17 mouse cellular contexts compared by ENCODE assay signal in genomic region chr3:36531242-36531641, GRCm38 (mm10). TPM values are rescaled to one million over a fixed set of nuclear protein-coding genes. Genes with fewer than 3 reads are reported as not detected.
DNase-seq lines count a peak whose midpoint lies in the region; ATAC-seq lines count a peak whose summit lies in the region.
"Had no signal": no experiment of that assay in that cellular context is flagged by ENCODE, and none has a peak within 500 bp of the region (broad histone marks: within the 10 kb centered on the region; RNA-seq: fewer than 3 reads in every experiment).

No protein-coding gene starts in this region.

- peaks cover 38% of the 10 kb centered on the region for H3K4me1 ChIP-seq in heart, embryonic 13.5 days

- H3K36me3 ChIP-seq in heart, embryonic 13.5 days = no peaks in the 10 kb centered on the region
- H3K36me3 ChIP-seq: midbrain, embryonic 15.5 days had no signal

- 0 out of 2 replicates have a peak, but pooled peaks cover 11% of the 10 kb centered on the region for H3K27me3 ChIP-seq in heart, embryonic 13.5 days (replicated peaks)

- ATAC-seq in heart, embryonic 13.5 days (ENCODE audit: extremely low read depth, insufficient number of reproducible peaks, low FRiP score, low TSS enrichment) = no peak
- ATAC-seq: liver, postnatal 0 days; midbrain, embryonic 15.5 days had no signal

- no peak for DNase-seq in heart, postnatal 14 days
- DNase-seq in left cerebral cortex, postnatal 4 days = peak; percentile 11
- no peak for DNase-seq in left cerebral cortex, postnatal 10 days (ENCODE audit: extremely low spot score in 1 of 2, low spot score in 2 of 2)
- DNase-seq in 3T3-L1 (ENCODE audit: low read depth, low spot score) (peak; percentile 77), adipocyte (ENCODE audit: low spot score) (peak; percentile 50)
- no peak for DNase-seq in spleen, postnatal 14 days (ENCODE audit: low spot score in 2 of 2)
- DNase-seq: cerebellum, postnatal 14 days; gastrocnemius, adult 2 months; heart, adult 2 months; kidney, adult 2 months; layer of hippocampus, postnatal 36 days; liver, postnatal 0 days had no signal

- H3K4me2 ChIP-seq in heart, embryonic 13.5 days = peak overlapping the region; percentile 73

- H3K9ac ChIP-seq in heart, embryonic 13.5 days = no peak overlapping the region
- H3K9ac ChIP-seq: midbrain, embryonic 15.5 days had no signal

- H3K27ac ChIP-seq in heart, embryonic 13.5 days (replicated peaks) = peak overlapping the region; percentile 73
- H3K27ac ChIP-seq: gastrocnemius, adult 2 months; heart, adult 2 months; hindbrain, embryonic 14.5 days; midbrain, embryonic 15.5 days had no signal

- no peaks in the 10 kb centered on the region for H3K9me3 ChIP-seq in heart, embryonic 13.5 days
- H3K9me3 ChIP-seq: midbrain, embryonic 15.5 days had no signal

- whole genome bisulfite sequencing in heart, embryonic 13.5 days = 33% methylated on average over 2 of the region's 2 CpGs

- no peak overlapping the region for H3K4me3 ChIP-seq in heart, embryonic 13.5 days

- intact Hi-C loops in heart, postnatal 14 days (cut with DNase I) = no loop called here
- intact Hi-C loops in left cerebral cortex, postnatal 4 days (cut with DNase I) = no loop called here
- intact Hi-C loops in left cerebral cortex, postnatal 10 days (cut with DNase I) = no loop called here

RNA-seq across cellular contexts. Expression of gene Gm11549, which starts 9.6 kb away (rescaled TPM):
- 0.29 TPM in 2 replicates for polyA plus RNA-seq in heart, embryonic 13.5 days (2015; fragmentation: Nextera tagmentation; extraction: Ambion mirVana)
- total RNA-seq in heart, postnatal 14 days (2021) = not detected
- 1 to 10 TPM; 1.5 to 2.6 TPM for total RNA-seq in left cerebral cortex, postnatal 4 days (2021)
- total RNA-seq in left cerebral cortex, postnatal 10 days (2021) = 10 to 100 TPM; 15.9 to 18.8 TPM
- total RNA-seq: adrenal gland, postnatal 36 days; CH12.LX; gastrocnemius, adult 2 months; heart, adult 2 months had no signal
- polyA plus RNA-seq: heart, adult 2 months; kidney, adult 2 months; liver, postnatal 0 days had no signal

RNA-seq across cellular contexts. Expression of gene Exosc9, which starts 21.2 kb away (rescaled TPM):
- 51.5 and 58.6 TPM in 2 replicates for polyA plus RNA-seq in heart, embryonic 13.5 days (2015; fragmentation: Nextera tagmentation; extraction: Ambion mirVana)
- total RNA-seq in heart, postnatal 14 days (2021) = 10 to 100 TPM; 19.6 to 21.5 TPM
- total RNA-seq in left cerebral cortex, postnatal 4 days (2021) = 10 to 100 TPM; 49.9 to 51.9 TPM
- total RNA-seq in left cerebral cortex, postnatal 10 days (2021) = 10 to 100 TPM; 49.9 to 50.6 TPM

RNA-seq across cellular contexts. Expression of gene Ccna2, which starts 40.7 kb away (rescaled TPM):
- polyA plus RNA-seq in heart, embryonic 13.5 days (2015; fragmentation: Nextera tagmentation; extraction: Ambion mirVana) = 168 and 184 TPM in 2 replicates
- 10 to 100 TPM in 1 of 2 experiments, 1 to 10 TPM in 1; 7.7 to 13.6 TPM for total RNA-seq in heart, postnatal 14 days (2021)
- 10 to 100 TPM; 12.1 to 14.8 TPM for total RNA-seq in left cerebral cortex, postnatal 4 days (2021)
- total RNA-seq in left cerebral cortex, postnatal 10 days (2021) = 1 to 10 TPM; 4.6 to 7.2 TPM

RNA-seq across cellular contexts. Expression of gene 1810062G17Rik, which starts 55.5 kb away (rescaled TPM):
- polyA plus RNA-seq in heart, embryonic 13.5 days (2015; fragmentation: Nextera tagmentation; extraction: Ambion mirVana) = 1.4 and 1.6 TPM in 2 replicates
- under 1 TPM; 0.24 to 0.74 TPM for total RNA-seq in heart, postnatal 14 days (2021)
- total RNA-seq in left cerebral cortex, postnatal 4 days (2021) = not detected
- total RNA-seq in left cerebral cortex, postnatal 10 days (2021) = under 1 TPM in 1 of 2 experiments, not detected in 1; 0.41 TPM
- total RNA-seq: gastrocnemius, adult 2 months; heart, adult 2 months; layer of hippocampus, postnatal 36 days had no signal

RNA-seq across cellular contexts. Expression of gene Anxa5, which starts 55.5 kb away (rescaled TPM):
- polyA plus RNA-seq in heart, embryonic 13.5 days (2015; fragmentation: Nextera tagmentation; extraction: Ambion mirVana) = 375 and 414 TPM in 2 replicates
- total RNA-seq in heart, postnatal 14 days (2021) = 100 to 1,000 TPM; 166 to 168 TPM
- 10 to 100 TPM; 32.3 to 33.1 TPM for total RNA-seq in left cerebral cortex, postnatal 4 days (2021)
- total RNA-seq in left cerebral cortex, postnatal 10 days (2021) = 10 to 100 TPM; 32.6 to 35.1 TPM

Comparison
In these comparisons a context has a peak if more than half of its experiments do, and no peak if none do; other contexts are left out.
1. DNase-seq: peak in left cerebral cortex, postnatal 4 days (single experiment), 3T3-L1 (single experiment) and adipocyte (single experiment); none in heart, postnatal 14 days (0 of 2), left cerebral cortex, postnatal 10 days (0 of 2) and spleen, postnatal 14 days (0 of 2).
2. RNA of gene Gm11549, which starts 9.6 kb away (total RNA-seq): 15.9 to 18.8 TPM in left cerebral cortex, postnatal 10 days; 1.5 to 2.6 TPM in left cerebral cortex, postnatal 4 days and not detected in heart, postnatal 14 days; every median in the first group is over 4 times any median in the second.